Mouse (Mus musculus): Measurements from ENCODE around the gene Rflnb.

Gene Rflnb

DNA sequence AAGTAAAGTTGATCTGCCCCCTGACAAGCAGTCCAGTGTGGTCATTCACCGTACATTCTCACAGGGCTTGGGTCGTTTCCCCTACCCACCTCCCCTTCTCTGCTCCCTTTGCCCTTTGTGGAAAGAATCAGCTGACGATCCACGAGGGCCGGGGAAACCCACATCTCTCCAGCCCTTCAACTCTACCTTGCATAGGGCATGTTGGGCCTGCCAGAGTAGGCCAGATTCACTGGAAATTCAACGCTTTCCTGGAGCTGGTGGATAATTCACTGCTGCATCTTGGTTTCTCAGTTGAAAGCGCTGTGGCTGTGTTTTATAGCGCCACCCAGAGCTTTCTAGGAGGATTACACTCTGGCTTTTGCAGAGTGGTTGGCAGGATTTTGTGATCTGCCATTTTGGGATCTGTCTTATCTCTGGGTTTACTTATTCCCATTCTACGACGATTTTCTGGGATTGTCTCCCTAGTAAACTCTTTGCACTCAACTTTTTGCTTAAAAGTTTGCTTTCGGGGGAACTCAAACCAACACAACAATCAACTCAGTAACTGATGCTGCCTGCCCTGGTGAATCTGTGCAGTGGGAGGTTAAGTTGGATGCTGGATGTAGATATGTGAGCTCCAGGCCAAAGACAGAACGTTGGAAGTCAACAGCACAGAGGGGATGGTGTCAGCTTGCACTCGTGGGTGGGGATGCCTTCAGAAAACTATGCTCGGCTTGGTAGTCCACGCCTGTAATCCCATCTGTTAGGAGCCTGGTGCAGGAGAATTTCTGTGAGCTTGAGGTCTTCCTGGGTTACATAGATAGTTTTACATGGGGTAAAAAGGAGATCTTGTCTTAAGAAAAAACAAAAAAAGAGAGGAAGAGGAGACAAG lies 36.4 kb downstream of the Rflnb start:
- DNase-seq (ENCODE audit: low spot score), result no peak

DNA sequence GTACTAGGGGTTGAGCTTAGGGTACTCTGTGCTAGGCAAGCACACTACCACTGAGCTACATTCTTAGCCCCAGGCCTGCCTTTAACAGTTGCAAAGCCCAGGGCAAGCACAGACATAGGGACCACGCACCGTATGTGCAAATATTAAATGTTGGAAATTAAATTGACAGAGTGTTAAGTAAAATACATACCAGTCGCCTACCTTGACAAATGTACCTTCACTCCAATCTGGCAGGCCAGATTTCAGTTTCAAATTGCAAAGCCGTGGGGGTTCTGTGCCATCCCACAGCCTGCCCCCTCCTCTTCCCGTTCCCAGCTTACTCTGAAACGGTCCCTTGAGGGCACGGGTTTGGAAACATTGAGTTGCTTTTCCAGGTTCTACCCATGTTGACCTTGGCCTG lies 41.6 kb downstream of the Rflnb start:
- no peak for DNase-seq (ENCODE audit: low spot score)

DNA sequence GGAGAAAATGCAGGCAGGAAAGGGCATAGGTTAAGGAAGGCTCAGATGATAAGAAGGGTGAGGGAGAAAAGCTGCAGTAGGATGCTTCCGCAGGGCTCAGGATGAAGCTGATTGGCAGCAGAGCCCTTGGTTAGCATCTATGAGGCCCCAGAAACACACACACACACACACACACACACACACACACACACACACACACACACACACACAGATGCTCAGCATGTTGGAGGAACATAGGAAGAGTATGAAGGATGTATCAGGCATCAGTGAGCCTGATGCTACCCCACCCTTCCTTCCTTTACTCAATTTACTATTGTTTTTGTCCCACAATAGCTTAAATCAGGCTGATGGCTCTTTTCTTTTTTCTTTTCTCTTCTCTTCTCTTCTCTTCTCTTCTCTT lies 43.0 kb downstream of the Rflnb start:
- no peak for DNase-seq (ENCODE audit: low spot score)

DNA sequence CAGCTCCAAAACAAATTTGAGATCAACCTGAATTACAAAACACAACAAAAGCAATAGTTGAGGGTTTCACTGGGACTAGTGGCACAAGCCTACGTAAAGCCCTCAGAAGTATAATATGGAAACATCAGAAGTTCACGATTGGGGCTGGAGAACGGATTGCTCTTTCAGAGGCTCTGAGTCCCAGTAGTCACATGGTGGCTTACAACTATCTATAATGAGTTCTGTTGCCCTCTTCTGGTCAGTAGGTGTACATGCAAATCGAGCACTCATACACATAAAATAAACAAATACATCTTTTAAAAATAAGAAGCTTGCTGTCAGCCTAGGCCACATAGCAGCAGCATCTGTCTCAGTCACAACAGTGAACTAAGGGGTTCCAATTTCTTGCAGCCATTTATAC lies 44.4 kb downstream of the Rflnb start:
- no peak for DNase-seq (ENCODE audit: low spot score)

DNA sequence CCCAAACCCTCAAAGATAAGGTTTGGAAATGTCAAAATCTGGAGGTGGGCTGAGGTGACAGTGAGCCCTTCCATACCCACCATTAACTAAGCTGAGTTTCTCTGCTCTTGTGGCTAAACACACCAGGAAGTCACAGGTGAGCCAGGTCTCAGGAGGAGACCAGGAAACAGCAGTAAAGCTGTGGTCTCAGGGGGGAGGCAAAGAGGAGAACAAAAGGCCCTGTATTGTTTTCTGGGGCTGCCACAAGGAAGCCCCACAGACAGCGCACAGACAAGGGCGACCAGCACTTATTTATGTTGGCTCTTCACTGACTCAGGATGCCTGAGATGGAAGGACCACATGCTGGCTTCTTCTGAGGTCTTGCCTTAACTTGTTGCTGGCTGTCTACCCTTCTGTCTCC lies 47.2 kb downstream of the Rflnb start:
- no peak for DNase-seq (ENCODE audit: low spot score)

DNA sequence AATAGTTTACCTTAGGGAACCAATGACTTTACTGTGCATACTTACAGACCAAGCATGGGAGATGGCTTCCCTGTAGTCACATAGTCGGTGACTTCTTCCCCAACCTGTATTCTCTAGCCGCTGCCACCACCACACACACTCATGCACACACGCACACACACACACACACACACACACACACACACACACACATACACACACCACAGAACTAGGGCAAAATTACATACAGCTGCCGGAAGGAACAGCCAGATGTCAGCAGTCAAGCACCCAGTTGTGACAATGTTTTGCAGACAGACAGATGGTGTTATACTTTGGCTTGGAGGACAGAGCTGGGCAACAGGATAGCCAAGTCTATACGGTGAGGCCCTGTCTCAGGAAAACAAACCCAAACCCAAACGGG lies 49.5 kb downstream of the Rflnb start:
- no peak for DNase-seq (ENCODE audit: low spot score)

DNA sequence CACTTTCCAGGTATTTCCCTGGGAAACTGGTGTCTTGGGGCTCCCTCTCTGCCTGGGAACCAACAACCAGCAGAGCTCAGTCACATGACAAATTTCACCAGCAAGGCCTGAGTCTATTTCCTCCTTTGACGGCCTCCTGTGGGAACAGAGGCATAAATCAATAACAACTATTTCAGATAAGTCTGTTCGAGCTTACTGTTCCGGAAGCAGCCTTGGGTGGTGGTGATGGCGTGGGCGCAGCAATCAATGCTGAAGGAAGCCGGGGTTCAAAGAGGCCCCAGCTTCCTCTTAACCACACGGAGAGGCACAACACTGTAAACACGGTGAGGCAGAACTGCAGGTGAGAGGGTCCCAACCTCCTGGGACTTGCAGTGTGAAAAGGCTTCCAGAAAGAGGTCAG lies 50.8 kb downstream of the Rflnb start:
- DNase-seq (ENCODE audit: low spot score), result no peak

DNA sequence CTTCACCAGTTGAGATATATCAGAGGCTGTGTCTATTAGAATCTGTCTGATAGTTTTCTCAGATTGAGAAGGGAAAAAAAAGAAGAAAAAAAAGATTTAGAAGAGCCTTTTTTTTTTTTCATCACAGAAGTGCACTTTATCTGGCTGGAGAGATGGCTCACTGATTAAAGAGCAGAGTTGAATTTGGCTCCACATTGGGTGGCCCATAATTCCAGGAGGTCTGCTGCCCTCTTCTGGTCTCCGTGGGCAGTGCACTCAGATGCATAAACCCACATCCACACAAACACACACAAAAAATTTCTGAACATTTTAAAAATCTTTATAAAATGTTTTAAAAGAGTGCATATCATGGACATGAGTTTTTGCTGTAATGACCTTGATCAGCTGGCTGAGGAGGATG lies 53.6 kb downstream of the Rflnb start:
- no peak for DNase-seq (ENCODE audit: low spot score)

DNA sequence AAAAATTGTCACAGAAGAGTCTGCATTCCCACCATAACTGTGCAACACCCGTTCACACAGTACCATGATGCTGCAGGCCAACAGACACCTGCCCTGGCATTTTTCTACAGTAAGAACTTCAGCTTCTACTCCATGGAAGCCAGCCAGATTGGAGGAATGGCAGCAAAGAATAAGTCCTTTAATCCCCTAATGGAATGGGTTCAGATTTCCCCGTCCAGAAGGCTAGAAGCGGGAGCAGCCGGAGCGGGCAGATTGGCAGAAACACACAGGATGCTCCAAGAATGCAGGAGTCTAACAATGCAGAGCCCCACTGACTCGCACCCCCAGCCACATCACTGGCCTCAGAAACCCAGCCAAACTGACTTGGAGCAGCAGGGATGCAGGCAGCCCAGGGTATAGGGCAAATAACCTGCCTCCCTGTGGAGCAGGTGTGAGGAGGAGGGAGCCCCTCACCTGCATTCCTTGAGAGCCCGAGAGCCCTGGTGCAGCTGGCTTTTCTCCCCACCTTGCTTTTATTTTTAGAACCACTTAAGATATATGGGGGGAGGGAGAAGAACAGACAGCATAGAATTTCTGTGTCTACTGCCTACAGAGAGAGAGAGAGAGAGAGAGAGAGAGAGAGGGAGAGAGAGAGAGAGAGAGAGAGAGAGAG lies 54.5 kb downstream of the Rflnb start:
- no peak for DNase-seq (ENCODE audit: low spot score)

DNA sequence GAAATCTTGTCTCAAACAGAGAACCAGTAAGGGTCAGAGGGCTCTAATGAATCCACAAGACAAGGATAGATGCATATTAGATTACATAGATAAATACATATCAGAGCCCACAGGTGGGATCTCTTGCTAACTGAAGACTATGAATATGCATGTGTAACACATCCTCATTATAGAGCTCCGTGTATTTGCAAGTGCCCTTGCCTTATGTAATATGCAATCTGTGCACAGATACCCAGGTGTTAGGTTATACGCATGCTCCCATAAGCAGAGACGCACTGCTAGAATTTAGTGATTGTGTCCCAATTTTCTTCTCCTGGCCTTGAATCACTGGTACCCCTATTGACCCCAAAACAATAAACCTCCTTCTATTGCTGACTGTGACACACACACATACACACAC lies 55.4 kb downstream of the Rflnb start:
- no peak for DNase-seq (ENCODE audit: low spot score)

DNA sequence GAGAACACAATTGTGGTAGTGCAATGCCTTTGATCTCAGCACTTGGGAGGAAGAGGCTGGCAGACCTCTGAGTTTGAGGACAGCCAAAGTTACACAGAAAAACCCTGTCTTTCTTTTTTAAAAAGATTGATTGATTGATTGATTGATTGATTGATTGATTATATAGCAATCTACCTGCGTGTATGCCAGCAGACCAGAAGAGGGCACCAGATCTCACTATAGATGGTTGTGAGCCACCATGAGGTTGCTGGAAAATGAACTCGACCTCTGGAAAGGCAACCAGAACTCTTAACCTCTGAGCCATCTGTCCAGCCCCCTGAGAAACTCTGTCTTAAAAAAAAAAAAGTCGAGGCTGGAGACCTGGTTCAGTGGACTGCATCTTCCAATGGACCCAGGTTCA lies 57.0 kb downstream of the Rflnb start:
- no peak for DNase-seq (ENCODE audit: low spot score)
